Mouse (Mus musculus) bone marrow macrophage, adult 2 months (primary cell): ENCODE measurements around the gene Pga5.

Experiments
- CTCF ChIP-seq: IDR thresholded peaks from 2 replicates; pipeline ENCODE4 v1.5.1; 2012; ENCODE audit warnings: low read depth, mild to moderate bottlenecking, low read length, moderate library complexity
- POLR2A ChIP-seq: IDR thresholded peaks from 2 replicates; pipeline ENCODE4 v1.6.1; 2012; ENCODE audit warnings: mild to moderate bottlenecking, low read depth, low read length, borderline replicate concordance

DNA sequence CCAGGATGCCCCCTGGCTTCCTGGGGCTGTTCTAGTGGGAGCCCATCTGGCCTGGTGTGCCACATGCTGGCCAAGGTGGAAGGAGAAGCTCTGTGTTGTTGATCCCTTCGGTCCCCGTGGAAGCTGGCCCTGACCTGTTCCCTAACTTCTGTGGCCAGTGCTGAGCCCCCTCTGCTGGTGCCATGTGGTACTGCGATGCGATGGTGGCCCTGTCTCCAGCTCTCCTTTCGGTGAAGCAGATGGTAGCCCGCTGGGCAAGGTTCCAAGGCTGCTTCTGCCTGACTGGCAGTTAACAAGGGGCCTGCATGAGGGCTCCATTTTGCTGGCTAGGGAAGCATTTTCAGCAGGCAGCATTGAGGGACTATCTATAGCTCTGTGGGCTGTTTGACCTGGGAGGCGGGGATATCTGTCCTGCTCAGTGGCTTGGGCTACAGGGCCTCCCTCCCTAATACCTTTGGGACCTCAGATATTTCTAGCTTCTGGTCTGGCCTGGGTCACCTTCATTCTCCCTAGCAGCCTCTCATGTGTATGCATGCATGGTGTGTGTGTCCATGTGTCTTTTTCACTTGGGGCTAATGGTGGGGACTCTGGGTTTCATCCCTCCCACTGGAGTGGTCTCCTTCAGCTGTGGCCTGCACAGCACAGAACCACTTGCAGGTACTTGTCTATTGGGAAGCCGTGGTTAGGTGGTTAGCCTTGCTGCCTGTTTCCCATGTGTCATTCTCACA is 31.7 kb upstream of the Pga5 start:
- TF ChIP-seq CTCF (peak; percentile 68; the same call in 1 of the 2 replicates), POLR2A (no peak)
